Mouse (Mus musculus) brain, embryonic 14.5 days (tissue): ENCODE measurements around the gene Sdf4. TPM values are rescaled to one million over a fixed set of nuclear protein-coding genes. Genes with fewer than 3 reads are reported as not detected.

Experiments used
- DNase-seq: peaks from one replicate; pipeline ENCODE4 v3.0.0-alpha.2; 2011; ENCODE audit warnings: low read depth
- CTCF ChIP-seq: fragments of 200-500 bp; IDR thresholded peaks from 2 replicates; pipeline ENCODE4 v1.5.1; 2012; ENCODE audit warnings: inconsistent platforms, mild to moderate bottlenecking, moderate library complexity, borderline replicate concordance; ENCODE audit not compliant: insufficient read depth, insufficient read length; ENCODE audit errors: extremely low read depth
- POLR2A ChIP-seq: fragments of 200-500 bp; IDR thresholded peaks from 2 replicates; pipeline ENCODE4 v1.6.1; 2012; ENCODE audit warnings: mild to moderate bottlenecking, inconsistent platforms, borderline replicate concordance; ENCODE audit not compliant: poor library complexity, insufficient read depth, insufficient read length, severe bottlenecking; ENCODE audit errors: extremely low read depth
- polyA plus RNA-seq: library from polyadenylated mRNA; depleted of rRNA; stranded (reverse); fragments of >200 nt; gene quantifications from 2 replicates; pipeline ENCODE4 v1.2.3, GENCODE M21; 2012; rRNA removed

Gene Sdf4
- polyA plus RNA-seq, 1 experiment: 61.3 TPM

DNA sequence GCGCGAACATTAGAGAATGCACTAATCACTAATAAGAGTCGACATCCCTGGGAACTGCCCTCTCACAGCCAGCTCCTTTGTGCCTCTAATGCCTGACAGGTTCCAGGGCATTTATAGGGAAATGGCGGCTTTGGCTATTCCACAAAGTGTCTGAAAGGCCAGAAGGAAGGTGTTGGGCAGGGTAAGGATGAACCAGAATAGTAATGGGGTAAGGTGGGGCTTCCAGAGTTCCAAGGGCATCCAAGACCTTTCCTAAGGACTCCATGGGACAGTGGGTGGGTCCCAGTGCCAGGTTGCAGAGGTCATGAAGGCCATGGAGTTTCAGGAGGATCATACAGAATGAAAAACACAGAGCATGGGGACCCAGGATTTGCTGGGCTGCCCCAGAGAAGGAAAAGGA, 41.6 kb downstream of the Sdf4 start:
- TF ChIP-seq POLR2A (no peak), CTCF (no peak)
- DNase-seq: no peak

DNA sequence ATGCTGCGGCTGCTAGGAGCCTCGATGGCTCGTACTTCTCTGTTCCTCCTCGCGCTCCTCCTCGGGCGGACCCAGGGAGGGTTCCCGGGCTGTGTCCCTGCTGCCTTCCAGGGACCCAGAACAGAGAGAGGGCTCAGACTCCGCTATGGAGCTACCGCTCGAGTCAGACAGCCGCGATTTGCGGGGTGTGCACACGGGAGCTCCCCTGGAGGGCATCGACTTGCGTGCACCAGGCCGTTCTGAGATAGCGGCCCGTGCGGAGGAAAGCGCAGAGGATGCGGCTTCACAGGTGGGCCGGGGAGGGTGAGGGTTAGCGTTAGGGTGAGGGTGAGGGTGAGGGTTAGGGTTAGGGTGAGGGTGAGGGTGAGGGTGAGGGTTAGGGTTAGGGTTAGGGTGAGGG, 42.2 kb downstream of the Sdf4 start:
- DNase-seq: no peak
- no peak for TF ChIP-seq POLR2A
- TF ChIP-seq CTCF: no peak

GRCm38 (mm10) chr4:156044754-156045153, 52.1 kb downstream of the Sdf4 start:
- TF ChIP-seq POLR2A (no peak), CTCF (no peak)
- DNase-seq: no peak

DNA sequence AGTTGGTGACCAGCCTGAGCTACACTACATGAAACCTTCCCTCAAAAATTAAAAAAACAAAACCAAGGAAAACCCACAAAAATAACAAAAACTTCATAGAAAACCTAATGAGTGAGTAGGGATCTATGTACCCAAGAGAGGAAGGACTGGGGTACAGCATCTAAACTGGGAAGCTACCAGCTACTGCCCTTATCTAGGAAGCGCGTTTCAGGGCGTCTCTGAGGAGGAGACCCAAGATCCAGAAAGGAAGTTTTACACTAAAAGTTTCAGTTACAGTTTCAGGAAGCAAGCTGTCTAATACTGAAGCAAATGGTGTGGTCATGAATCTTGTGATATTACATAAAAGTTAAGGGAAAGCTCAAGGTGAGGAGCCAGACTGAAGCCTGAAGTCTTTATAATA, 57.1 kb downstream of the Sdf4 start:
- DNase-seq: no peak
- no peak for TF ChIP-seq POLR2A
- no peak for TF ChIP-seq CTCF

DNA sequence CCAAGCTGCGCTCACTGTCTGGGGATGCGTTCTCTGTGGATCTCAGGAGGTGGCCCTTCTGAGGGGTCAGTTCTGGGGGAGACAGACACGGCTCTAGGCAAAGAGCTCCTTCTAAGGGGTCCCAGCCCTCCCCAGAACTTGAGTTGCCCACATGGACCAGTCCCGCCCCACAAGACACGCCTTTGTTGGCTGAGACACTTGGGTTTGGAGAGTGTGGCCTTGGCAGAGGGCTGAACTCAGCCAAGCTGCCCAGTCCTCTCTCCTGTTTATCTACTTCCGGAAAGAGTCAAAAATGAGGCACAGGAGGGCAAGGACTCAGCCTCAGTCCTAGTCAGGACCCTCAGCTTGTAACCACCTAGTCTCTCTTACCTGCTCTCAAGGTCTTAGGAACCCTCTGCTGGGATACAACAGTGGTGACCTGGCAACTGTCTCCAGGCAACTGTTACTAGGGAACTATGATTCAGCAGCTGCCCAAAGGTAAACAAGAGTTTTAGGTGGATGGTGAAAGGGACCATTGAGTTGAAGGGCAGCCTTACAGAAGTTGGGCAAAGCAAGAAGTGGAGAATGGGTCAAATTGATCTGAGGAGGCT, 57.8 kb downstream of the Sdf4 start:
- peak; percentile 20 for DNase-seq
- TF ChIP-seq POLR2A (no peak), CTCF (no peak)

DNA sequence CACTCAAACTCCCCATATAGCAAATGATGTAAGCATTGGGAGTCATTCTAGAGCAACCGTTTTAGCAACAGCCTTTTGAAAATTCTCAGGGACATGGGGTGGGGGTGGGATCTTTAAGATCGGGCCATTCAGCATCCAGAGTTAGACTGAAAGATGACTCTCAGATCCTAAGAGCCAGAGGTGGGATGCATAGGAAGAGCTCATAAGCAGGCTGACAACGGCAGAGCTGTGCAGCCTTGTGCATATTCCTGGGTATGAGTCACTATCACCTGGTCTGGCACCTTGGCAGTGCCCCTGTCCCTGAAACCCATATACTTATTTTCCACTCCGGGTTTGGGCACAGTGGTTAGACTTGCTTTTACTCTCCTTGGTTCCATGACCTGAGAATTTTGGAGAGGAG, 60.4 kb downstream of the Sdf4 start:
- TF ChIP-seq CTCF (no peak), POLR2A (no peak)
- no peak for DNase-seq

- no peak for DNase-seq
- no peak for TF ChIP-seq POLR2A
- no peak for TF ChIP-seq CTCF
These were observed 61.5 kb downstream of the Sdf4 start for GRCm38 (mm10) chr4:156054130-156054529.

DNA sequence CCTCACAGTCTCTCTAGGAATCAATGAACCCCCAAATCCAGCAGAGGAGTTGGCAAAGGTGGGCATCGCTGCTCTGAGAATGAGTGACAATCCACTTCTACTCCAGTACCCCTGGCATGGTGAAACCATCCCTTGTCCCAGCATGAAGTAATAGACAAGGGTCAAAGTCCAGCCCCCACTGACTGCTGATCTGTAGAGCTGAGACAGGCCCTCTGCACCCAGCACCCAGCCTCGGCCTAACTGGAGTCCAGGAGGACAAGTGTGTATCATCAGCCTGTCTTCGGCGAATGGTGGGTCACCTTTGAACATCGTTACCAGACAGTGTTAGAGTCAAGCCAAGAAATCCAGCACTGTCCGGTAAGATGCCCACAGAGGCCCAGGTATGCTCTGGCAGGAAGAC, 61.9 kb downstream of the Sdf4 start:
- no peak for DNase-seq
- TF ChIP-seq POLR2A (no peak), CTCF (no peak)

- no peak for TF ChIP-seq CTCF
- TF ChIP-seq POLR2A: no peak
- DNase-seq: no peak
These were observed 62.5 kb downstream of the Sdf4 start for GRCm38 (mm10) chr4:156055173-156055572.

GRCm38 (mm10) chr4:156057702-156058101, 65.0 kb downstream of the Sdf4 start:
- DNase-seq: no peak
- TF ChIP-seq CTCF: no peak
- no peak for TF ChIP-seq POLR2A

GRCm38 (mm10) chr4:156058826-156059225, 66.2 kb downstream of the Sdf4 start:
- no peak for TF ChIP-seq CTCF
- no peak for TF ChIP-seq POLR2A
- no peak for DNase-seq

- TF ChIP-seq POLR2A (no peak), CTCF (no peak)
- DNase-seq: no peak
These were observed 66.6 kb downstream of the Sdf4 start, which contains the start of gene Ttll10 for GRCm38 (mm10) chr4:156059261-156059660. TSS of gene Ttll10 (minus strand) at chr4:156059414.

DNA sequence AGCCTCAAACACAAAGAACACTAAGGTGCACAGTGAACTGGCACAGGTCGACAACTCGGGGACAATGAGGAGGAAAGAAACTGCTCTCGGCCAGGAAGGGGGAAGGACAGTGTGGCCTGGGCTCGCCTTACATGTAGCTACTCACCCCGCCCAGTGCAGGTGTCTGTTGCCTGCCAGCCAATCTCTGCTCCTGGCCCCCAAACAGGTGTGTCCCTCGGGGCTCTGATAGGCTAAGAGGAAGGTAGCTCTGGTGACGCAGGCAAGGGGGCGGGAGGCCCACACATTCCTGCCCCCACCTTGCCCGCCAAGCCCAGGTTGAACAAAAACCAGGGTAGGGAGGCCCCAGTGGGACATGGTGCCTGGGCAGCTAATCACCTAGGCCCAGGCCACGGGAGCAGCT, 67.0 kb downstream of the Sdf4 start:
- DNase-seq: no peak
- no peak for TF ChIP-seq POLR2A

Other genes with a start within 250 kb of the Sdf4 start
- 103 and 120 TPM in 2 replicates for gene Atad3a, start 231.8 kb upstream of the Sdf4 start, polyA plus RNA-seq
- 22.0 and 25.3 TPM in 2 replicates for gene Vwa1, start 218.2 kb upstream of the Sdf4 start, polyA plus RNA-seq
- gene Tmem88b, start 207.0 kb upstream of the Sdf4 start, polyA plus RNA-seq: 1.4 and 1.5 TPM in 2 replicates
- not detected in 2 replicates for gene Ankrd65, start 202.4 kb upstream of the Sdf4 start, polyA plus RNA-seq
- 94.1 and 117 TPM in 2 replicates for gene Mrpl20, start 190.0 kb upstream of the Sdf4 start, polyA plus RNA-seq
- gene Ccnl2, start 180.4 kb upstream of the Sdf4 start, polyA plus RNA-seq: 161 and 223 TPM in 2 replicates
- gene Aurkaip1, start 161.6 kb upstream of the Sdf4 start, polyA plus RNA-seq: 100 and 128 TPM in 2 replicates
- 39.9 and 42.2 TPM in 2 replicates for gene Mxra8, start 153.2 kb upstream of the Sdf4 start, polyA plus RNA-seq
- gene Dvl1, start 145.5 kb upstream of the Sdf4 start, polyA plus RNA-seq: 139 and 184 TPM in 2 replicates
- 0.77 and 0.83 TPM in 2 replicates for gene Tas1r3, start 129.5 kb upstream of the Sdf4 start, polyA plus RNA-seq
- 29.0 and 30.0 TPM in 2 replicates for gene Cptp, start 123.4 kb upstream of the Sdf4 start, polyA plus RNA-seq
- 69.1 and 96.2 TPM in 2 replicates for gene Ints11, start 123.3 kb upstream of the Sdf4 start, polyA plus RNA-seq
- gene Pusl1, start 101.1 kb upstream of the Sdf4 start, polyA plus RNA-seq: 75.1 and 115 TPM in 2 replicates
- 128 and 130 TPM in 2 replicates for gene Acap3, start 101.0 kb upstream of the Sdf4 start, polyA plus RNA-seq
- 114 and 144 TPM in 2 replicates for gene Ube2j2, start 49.0 kb upstream of the Sdf4 start, polyA plus RNA-seq
- gene C1qtnf12, start 30.6 kb upstream of the Sdf4 start, polyA plus RNA-seq: 8.6 and 11.0 TPM in 2 replicates
- 19.3 and 22.2 TPM in 2 replicates for gene B3galt6, start 223 bp upstream of the Sdf4 start, polyA plus RNA-seq
- gene Tnfrsf4, start 21.0 kb downstream of the Sdf4 start, polyA plus RNA-seq: 3.3 and 4.4 TPM in 2 replicates
- gene Tnfrsf18, start 33.3 kb downstream of the Sdf4 start, polyA plus RNA-seq: 0.24 and 0.25 TPM in 2 replicates
- gene Ttll10, start 66.5 kb downstream of the Sdf4 start, polyA plus RNA-seq: 0.05 and 0.23 TPM in 2 replicates
- gene 9430015G10Rik, start 117.1 kb downstream of the Sdf4 start, polyA plus RNA-seq: 68.0 and 85.5 TPM in 2 replicates
- gene Rnf223, start 137.6 kb downstream of the Sdf4 start, polyA plus RNA-seq: 3.3 and 3.8 TPM in 2 replicates
- gene Agrn, start 204.6 kb downstream of the Sdf4 start, polyA plus RNA-seq: 475 and 507 TPM in 2 replicates
- 0.53 and 0.86 TPM in 2 replicates for gene Isg15, start 207.9 kb downstream of the Sdf4 start, polyA plus RNA-seq
- 3.5 and 4.8 TPM in 2 replicates for gene AW011738, start 210.4 kb downstream of the Sdf4 start, polyA plus RNA-seq
- gene Perm1, start 223.0 kb downstream of the Sdf4 start, polyA plus RNA-seq: 1.1 and 1.7 TPM in 2 replicates
- 86.7 and 116 TPM in 2 replicates for gene Plekhn1, start 242.0 kb downstream of the Sdf4 start, polyA plus RNA-seq
- gene Noc2l, start 243.1 kb downstream of the Sdf4 start, polyA plus RNA-seq: 106 and 128 TPM in 2 replicates